Mouse (Mus musculus): ENCODE results near the gene Ndufa13. TPM values are rescaled to one million over a fixed set of nuclear protein-coding genes. Genes with fewer than 3 reads are reported as not detected.
"Not testable (repeated sequence)": the region's sequence is repeated elsewhere in the genome, so short reads cannot be mapped to it uniquely, and the experiment has no call there.

Gene Ndufa13
- total RNA-seq (2021), result 100 to 1,000 TPM; 152 to 159 TPM
- long read RNA-seq, experiment 1, partial matches to known transcripts, result 148 of 153 reads
- long read RNA-seq, experiment 1, other reads (novel, unspliced or antisense), result 5 of 153 reads
- long read RNA-seq, experiment 2, partial matches to known transcripts, result 450 of 455 reads
- long read RNA-seq, experiment 2, other reads (novel, unspliced or antisense), result 5 of 455 reads

- peak in 1 of 2 experiments; percentile 49 for DNase-seq (ENCODE audit: low spot score in 2 of 2)
Observed at GRCm38 (mm10) chr8:69902163-69903062, at the start of gene Ndufa13, which contains the start of the genes Tssk6 and Yjefn3. TSS of gene Ndufa13 (minus strand) at chr8:69902558. TSS of gene Tssk6 (plus strand) at chr8:69902184. TSS of gene Yjefn3 (minus strand) at chr8:69902712.

GRCm38 (mm10) chr8:69950300-69950699 is 47.9 kb upstream of the Ndufa13 start:
- no peak for DNase-seq (ENCODE audit: low spot score in 2 of 2)

GRCm38 (mm10) chr8:69942495-69942894 is 40.1 kb upstream of the Ndufa13 start:
- not testable (repeated sequence) for DNase-seq (ENCODE audit: low spot score in 2 of 2)

- DNase-seq (ENCODE audit: low spot score in 2 of 2), result no peak
Observed at GRCm38 (mm10) chr8:69940386-69940785, 38.0 kb upstream of the Ndufa13 start.

GRCm38 (mm10) chr8:69939633-69940032 is 37.3 kb upstream of the Ndufa13 start:
- DNase-seq (ENCODE audit: low spot score in 2 of 2), result no peak

- no peak for DNase-seq (ENCODE audit: low spot score in 2 of 2)
Observed at GRCm38 (mm10) chr8:69938245-69938982, 36.1 kb upstream of the Ndufa13 start.

GRCm38 (mm10) chr8:69937466-69937865 is 35.1 kb upstream of the Ndufa13 start:
- no peak for DNase-seq (ENCODE audit: low spot score in 2 of 2)

GRCm38 (mm10) chr8:69936050-69936794 is 33.9 kb upstream of the Ndufa13 start:
- no peak for DNase-seq (ENCODE audit: low spot score in 2 of 2)

GRCm38 (mm10) chr8:69935431-69935830 is 33.1 kb upstream of the Ndufa13 start:
- no peak for DNase-seq (ENCODE audit: low spot score in 2 of 2)

GRCm38 (mm10) chr8:69934582-69934981 is 32.2 kb upstream of the Ndufa13 start:
- DNase-seq (ENCODE audit: low spot score in 2 of 2), result no peak

GRCm38 (mm10) chr8:69933811-69934210 is 31.5 kb upstream of the Ndufa13 start:
- no peak for DNase-seq (ENCODE audit: low spot score in 2 of 2)

- DNase-seq (ENCODE audit: low spot score in 2 of 2), result no peak
Observed at GRCm38 (mm10) chr8:69926901-69927300, 24.5 kb upstream of the Ndufa13 start.

GRCm38 (mm10) chr8:69923986-69924385 is 21.6 kb upstream of the Ndufa13 start:
- no peak for DNase-seq (ENCODE audit: low spot score in 2 of 2)

- DNase-seq (ENCODE audit: low spot score in 2 of 2), result no peak
Observed at GRCm38 (mm10) chr8:69921141-69921540, 18.8 kb upstream of the Ndufa13 start.

- DNase-seq (ENCODE audit: low spot score in 2 of 2), result peak in 1 of 2 experiments; percentile 35
Observed at GRCm38 (mm10) chr8:69919876-69920662, 17.7 kb upstream of the Ndufa13 start.

- peak; percentile 71 to 87 for DNase-seq (ENCODE audit: low spot score in 2 of 2)
Observed at GRCm38 (mm10) chr8:69919010-69919409, 16.7 kb upstream of the Ndufa13 start.

- DNase-seq (ENCODE audit: low spot score in 2 of 2), result no peak
Observed at GRCm38 (mm10) chr8:69918506-69918905, 16.1 kb upstream of the Ndufa13 start.

- peak in 1 of 2 experiments; percentile 45 for DNase-seq (ENCODE audit: low spot score in 2 of 2)
Observed at GRCm38 (mm10) chr8:69915748-69916147, 13.4 kb upstream of the Ndufa13 start.

GRCm38 (mm10) chr8:69914526-69914925 is 12.2 kb upstream of the Ndufa13 start:
- DNase-seq (ENCODE audit: low spot score in 2 of 2), result no peak

- no peak for DNase-seq (ENCODE audit: low spot score in 2 of 2)
Observed at GRCm38 (mm10) chr8:69912478-69913074, 10.2 kb upstream of the Ndufa13 start.
